Mouse (Mus musculus) spleen, adult 2 months (tissue): Measurements from ENCODE around the gene Magi1.

Experiments used
- CTCF ChIP-seq: fragments of 200-500 bp; IDR thresholded peaks from 2 replicates; pipeline ENCODE4 v1.5.1; 2011; ENCODE audit warnings: mild to moderate bottlenecking, inconsistent platforms; ENCODE audit not compliant: insufficient read depth, insufficient read length, insufficient replicate concordance; ENCODE audit errors: extremely low read depth
- POLR2A ChIP-seq: fragments of 200-500 bp; IDR thresholded peaks from 2 replicates; pipeline ENCODE4 v1.6.1; 2011; ENCODE audit warnings: low read depth, low read length, inconsistent platforms

DNA sequence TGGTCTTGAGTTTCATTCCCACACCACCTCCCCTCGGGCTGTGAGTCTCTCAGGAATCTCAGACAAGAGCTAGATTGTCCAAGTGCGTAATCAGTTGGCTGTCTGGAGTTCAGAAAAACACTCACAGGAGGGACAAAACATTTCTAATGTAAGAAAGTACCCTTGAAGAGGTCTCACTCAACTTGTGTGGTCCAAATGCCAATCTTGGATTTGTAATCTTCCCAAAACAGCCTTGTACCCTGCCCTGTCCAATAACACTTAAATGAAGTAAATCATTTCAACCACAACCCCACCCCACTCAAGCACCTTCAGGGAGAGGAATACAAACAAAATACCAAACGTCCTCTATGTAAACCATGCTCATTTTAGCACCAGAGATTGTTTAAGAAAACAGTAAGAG lies 82.8 kb downstream of the Magi1 start:
- TF ChIP-seq POLR2A (no peak), CTCF (no peak)
